Mouse (Mus musculus) natural killer cell, adult 2 months (primary cell): ENCODE measurements around the gene Naa38.

ENCODE experiments used
- DNase-seq, 2 experiments: peaks; one replicate each; pipeline ENCODE4 v3.0.0; 2022; ENCODE audit warnings: low spot score in 2 of 2

The Naa38 gene

GRCm38 (mm10) chr11:69400083-69400850 is 5.0 kb downstream of the Naa38 start:
- no peak for DNase-seq

DNA sequence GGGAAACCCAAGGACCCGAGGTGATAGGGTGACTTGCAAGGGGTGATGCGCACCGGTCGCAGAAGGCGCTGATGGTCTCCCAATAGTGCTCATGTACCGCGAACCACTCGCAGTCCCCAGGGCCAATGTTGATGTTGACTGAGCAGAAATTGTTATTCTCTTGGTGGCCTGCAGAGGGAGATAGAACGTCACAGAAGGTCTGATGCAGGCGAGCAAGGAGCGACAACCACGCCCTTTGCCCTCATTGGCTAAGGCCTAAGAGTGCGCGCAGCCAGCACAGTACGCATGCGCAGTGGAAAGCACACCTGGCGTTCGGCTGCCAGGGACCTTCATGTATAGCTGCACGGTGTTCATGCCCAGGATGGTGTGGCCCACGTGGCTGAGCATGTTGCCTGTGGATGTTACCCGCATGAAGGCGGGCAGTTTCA is 5.9 kb downstream of the Naa38 start:
- peak; percentile 82 to 88 for DNase-seq

- no peak for DNase-seq
Measured at GRCm38 (mm10) chr11:69401987-69402386, 6.7 kb downstream of the Naa38 start.

GRCm38 (mm10) chr11:69403691-69404594 is 8.7 kb downstream of the Naa38 start:
- no peak for DNase-seq

- no peak for DNase-seq
Measured at GRCm38 (mm10) chr11:69404595-69405396, 9.5 kb downstream of the Naa38 start.

DNA sequence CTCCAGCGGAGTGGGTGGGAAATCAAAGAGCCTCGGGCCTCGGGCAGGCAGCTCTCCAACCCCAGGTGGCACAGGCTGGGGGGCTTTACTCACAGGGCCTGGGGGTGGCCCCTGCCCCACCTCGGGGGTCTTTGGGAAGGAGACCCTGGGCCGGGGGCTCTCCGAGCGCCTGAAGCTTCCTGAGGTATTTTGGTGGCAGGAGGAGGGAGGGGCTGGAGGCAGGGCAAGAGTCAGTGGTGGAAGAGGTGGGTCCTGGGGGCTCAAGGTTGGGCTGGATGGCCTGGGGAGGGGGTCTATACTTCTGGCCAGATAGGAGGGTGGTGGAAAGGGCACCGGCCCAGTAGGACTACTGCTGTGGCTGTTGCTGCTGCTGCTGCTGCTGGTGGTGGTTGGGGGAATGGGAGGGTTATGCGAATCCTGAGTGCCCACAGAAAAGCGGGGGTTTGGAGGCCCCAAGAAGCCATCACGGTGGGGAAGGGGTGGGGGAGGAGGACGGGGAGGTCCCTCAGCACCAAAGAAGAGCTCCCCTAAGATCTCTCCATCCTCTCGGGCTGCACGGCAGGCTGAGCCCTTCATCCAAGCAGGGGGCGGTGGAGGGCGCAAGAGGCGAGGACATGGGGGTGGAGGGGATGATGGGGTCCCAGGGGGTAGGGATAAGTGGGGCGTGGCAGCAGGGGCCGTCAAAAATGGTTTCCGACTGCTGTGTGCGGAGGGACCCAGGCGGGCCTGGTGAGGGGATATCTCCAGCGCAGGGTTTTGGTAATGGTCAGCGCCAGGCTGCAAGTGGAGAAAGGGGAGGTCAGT is 10.3 kb downstream of the Naa38 start:
- DNase-seq = no peak

DNA sequence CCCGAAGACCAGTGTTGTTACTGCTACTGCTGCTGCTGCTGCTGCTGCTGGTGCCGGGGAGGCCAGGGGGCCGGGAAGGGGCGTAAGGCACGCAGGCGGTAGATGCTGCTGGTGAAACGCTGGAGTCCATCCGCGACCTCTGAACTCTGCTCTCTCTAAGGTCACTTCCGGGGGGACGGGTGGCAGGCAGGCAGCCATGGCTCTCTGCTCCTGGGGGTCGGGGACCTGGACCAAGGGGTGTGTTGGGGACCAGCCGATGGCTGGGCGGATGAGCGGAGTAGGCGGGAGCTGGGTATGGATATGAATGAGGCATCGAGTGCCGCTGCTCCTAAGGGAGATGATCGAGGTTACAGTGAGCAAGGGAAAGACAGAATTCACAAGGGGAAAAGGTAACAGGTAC is 11.0 kb downstream of the Naa38 start:
- no peak for DNase-seq

GRCm38 (mm10) chr11:69406867-69407723 is 11.8 kb downstream of the Naa38 start:
- DNase-seq = no peak

DNA sequence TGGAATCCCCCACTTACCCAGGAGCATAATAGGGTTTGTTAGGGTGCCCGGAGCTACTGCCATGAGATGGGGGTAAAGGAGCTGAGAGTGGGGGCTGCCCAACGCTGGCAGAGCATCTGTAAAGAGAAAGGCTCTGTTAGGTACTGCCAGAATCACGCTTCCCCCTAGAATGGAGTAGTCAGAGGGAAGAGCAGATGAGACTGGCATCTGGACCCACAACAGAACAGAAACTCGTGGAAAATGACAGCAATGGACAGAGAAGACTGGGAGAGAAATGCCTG is 12.4 kb downstream of the Naa38 start:
- no peak for DNase-seq

DNA sequence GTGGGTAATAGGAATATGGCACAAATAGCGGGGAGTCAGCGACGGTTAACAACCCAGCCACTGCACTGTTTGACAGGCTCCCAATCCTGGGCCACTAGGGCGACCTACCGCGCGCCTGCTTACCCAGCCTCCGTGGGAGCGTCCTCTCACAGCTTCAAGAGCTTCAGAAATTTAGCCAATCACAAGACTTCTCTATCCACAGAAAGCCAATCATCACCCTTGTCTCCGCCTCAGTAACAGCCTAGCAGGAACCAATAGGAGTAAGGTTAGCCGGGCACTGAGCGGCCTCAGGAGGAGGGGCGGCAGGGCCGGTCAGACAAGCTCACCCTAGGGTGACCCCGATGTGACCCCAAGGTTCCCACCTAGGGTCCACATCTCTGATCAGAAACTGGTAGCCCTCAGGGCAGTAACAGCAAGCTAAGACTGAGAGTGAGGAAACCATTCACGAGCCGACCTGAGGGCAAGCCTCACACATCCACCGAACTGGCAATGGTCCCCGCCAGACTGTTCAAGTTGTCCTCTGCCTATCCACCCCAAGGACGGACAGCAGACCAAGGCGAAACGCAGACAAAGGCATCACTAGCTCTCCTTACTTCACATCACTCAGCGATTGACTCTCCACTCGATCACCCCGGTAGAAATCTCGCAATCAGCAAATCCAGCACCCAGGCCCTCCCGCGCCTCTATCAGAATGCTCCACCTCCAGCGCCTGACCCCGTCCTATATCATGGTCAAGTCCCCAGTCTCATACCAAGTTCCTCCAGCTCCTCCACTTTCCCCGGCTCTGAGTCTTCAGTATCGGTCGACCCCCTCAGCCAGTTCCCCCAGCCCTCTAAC is 13.5 kb downstream of the Naa38 start:
- peak; percentile 84 for DNase-seq

- peak; percentile 89 to 90 for DNase-seq
Measured at GRCm38 (mm10) chr11:69409378-69410044, 14.2 kb downstream of the Naa38 start.

DNA sequence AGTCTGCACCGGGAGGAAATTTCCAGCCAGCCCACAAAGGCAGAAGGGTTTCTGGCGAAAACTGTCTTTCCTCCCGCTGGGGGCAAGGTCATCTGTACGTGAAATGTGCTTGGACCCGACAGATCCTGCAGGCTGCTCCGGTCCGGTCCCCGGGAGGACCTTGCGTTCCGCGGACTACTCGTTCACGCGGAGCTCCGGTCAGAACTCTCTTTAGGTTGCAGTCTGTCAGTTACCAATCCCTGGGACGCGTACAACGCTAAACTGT is 14.7 kb downstream of the Naa38 start:
- no peak for DNase-seq

GRCm38 (mm10) chr11:69410310-69411072 is 15.2 kb downstream of the Naa38 start:
- DNase-seq = peak; percentile 96 to 98

DNA sequence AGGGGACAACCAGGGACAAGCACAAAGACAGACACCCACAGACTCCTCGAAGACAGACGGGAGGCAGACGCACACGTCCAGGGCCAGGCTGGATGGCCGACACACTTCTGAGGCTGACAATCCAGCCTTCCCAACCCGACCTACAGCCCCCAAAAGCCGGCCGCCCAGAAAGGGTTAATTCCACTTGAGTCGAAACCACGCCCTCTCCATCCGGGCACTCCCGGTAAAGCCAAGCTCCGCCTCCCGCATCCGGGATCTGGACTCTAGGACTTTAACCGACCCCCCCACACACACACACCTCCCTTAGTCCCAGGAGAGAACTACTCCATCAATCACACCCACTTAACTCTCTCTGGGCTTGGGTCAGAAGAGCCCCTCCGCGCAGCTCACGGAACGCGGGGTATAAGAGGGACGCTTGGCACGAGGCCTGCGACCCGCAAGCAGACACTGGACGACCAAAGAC is 15.8 kb downstream of the Naa38 start:
- peak in 1 of 2 experiments; percentile 85 for DNase-seq

DNA sequence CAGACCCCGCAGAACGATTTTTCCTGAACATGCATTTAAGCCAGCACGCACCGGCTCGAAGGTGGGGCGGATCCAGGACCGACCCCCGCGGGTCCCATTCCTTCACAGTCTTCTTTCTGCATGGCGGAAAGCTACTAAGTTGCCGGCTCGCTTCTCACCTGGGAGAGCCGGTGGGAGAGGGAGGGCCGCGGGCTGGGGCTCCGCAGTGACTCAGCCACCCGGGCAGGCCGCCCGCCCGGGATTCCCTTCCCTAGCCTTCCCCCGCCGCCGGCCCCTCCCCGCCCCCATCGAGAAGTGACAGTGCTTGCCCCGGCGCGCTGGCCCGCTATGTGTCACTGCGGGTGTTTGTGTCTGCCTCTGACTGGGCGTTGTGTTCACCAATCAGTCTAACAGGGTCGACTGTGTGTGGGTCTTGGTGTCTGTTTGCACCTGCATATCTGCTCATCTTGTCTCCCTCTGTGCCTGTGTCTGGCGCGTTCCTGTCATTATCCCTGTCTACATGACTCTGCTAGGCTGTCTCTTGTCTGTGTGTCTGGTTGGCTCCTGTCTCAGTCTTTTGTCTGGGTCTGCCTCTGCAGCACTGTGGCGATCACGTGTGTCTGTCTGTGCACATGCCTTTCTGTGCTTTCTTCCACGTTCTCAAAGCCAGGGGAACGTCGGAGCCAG is 16.4 kb downstream of the Naa38 start:
- DNase-seq = peak; percentile 86 to 91

- DNase-seq = no peak
Measured at GRCm38 (mm10) chr11:69412548-69412947, 17.3 kb downstream of the Naa38 start.

DNA sequence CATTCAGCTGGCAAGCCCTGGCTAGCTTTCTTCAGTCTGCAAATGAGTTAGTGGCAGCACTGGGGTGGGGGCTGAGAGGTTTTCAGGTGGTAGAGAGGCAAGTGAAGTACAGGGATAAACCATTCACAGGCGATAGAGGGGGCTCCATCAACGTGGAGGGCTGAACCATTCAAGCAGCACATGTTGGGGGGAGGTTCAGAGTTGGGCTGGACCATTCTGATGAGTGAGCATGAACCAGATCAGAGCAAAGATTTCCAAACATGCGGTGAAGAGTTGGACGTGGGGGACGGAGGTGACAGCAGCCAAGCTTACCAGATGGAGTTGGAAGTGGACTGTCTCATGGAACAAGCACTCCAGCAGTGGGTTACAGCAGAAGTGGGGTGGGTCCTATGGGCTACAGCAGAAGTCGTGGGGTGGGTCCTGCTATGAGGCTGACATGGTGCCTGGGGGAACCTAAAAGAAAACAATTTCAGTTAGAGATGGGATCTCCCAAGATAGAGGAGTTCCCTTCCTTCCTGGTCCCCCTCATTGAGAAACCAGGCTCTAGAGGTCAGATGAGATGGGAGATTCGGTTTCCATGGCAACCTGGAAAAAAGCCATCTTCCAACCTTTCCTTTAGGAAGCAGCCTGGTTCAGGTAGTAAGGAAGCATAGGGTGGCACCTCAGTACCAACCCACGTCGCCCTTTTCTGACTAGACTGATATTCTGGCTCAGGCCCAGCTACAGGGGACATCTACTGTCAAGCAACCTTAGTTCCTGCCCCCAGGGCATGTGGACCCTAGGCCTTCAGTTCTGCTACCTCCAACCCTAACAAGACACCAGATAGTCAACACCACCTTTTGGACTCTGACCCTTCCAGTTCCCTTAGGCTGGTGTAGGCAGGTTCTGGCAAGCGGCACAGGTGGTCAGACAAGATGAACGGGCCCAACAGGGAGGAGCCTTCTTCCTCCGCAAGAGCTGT is 18.2 kb downstream of the Naa38 start, which contains the start of gene Kdm6b:
TSS of gene Kdm6b (minus strand) at position 455 of the 961 bp plus-strand sequence.
- no peak for DNase-seq
